21 mouse cellular contexts compared by ENCODE assay signal in genomic region chr8:44945577-44945976, GRCm38 (mm10). TPM values are rescaled to one million over a fixed set of nuclear protein-coding genes. Genes with fewer than 3 reads are reported as not detected.
DNase-seq lines count a peak whose midpoint lies in the region; ATAC-seq and TF ChIP-seq lines count a peak whose summit lies in the region.
"Had no signal": no experiment of that assay in that cellular context is flagged by ENCODE, and none has a peak within 500 bp of the region (broad histone marks: within the 10 kb centered on the region; RNA-seq: fewer than 3 reads in every experiment).

No protein-coding gene starts in this region.

- WGBS in lung, postnatal 0 days, result 50% methylated on average over 4 of the region's 4 CpGs
- WGBS in stomach, embryonic 14.5 days, result 92% methylated on average over 4 of the region's 4 CpGs
- 82% methylated on average over 4 of the region's 4 CpGs for WGBS in stomach, postnatal 0 days
- WGBS in intestine, embryonic 16.5 days, result 80% methylated on average over 4 of the region's 4 CpGs
- 41% methylated on average over 4 of the region's 4 CpGs for WGBS in small intestine, adult 2 months

- TF ChIP-seq POLR2A in small intestine, adult 2 months (IDR thresholded peaks at IDR 0.05; ENCODE audit: low read depth, low read length), result no peak

- H3K4me3 ChIP-seq in lung, postnatal 0 days (ENCODE audit: low read depth, low read length), result no peak overlapping the region
- H3K4me3 ChIP-seq in stomach, embryonic 14.5 days (ENCODE audit: low read depth, low read length), result no peak overlapping the region
- no peak overlapping the region for H3K4me3 ChIP-seq in stomach, postnatal 0 days (ENCODE audit: low read depth, low read length)
- H3K4me3 ChIP-seq in intestine, embryonic 16.5 days (ENCODE audit: low read length), result no peak overlapping the region
- no peak overlapping the region for H3K4me3 ChIP-seq in small intestine, adult 2 months (ENCODE audit: low read depth, low read length)
- H3K4me3 ChIP-seq: embryonic facial prominence, embryonic 13.5 days; embryonic facial prominence, embryonic 15.5 days; erythroblast, embryonic 14.5 days; forebrain, embryonic 13.5 days; forebrain, embryonic 15.5 days had no signal

- peak; percentile 35; the same call in 1 of the 2 replicates for ATAC-seq in lung, postnatal 0 days
- 0 out of 2 replicates have a peak, but pooled peaks have one; percentile 46 for ATAC-seq in stomach, embryonic 14.5 days (ENCODE audit: insufficient number of reproducible peaks, insufficient read depth, low FRiP score, low read depth)
- ATAC-seq in stomach, postnatal 0 days (ENCODE audit: low FRiP score, low TSS enrichment), result no peak
- peak; percentile 53 for ATAC-seq in intestine, embryonic 16.5 days
- ATAC-seq in erythroid progenitor cell, adult 5-6 weeks (replicated peaks; ENCODE audit: low FRiP score, poor library complexity, severe bottlenecking), result no peak
- ATAC-seq: forebrain, embryonic 13.5 days; forebrain, embryonic 15.5 days; forebrain, postnatal 0 days had no signal

- TF ChIP-seq EP300 in lung, postnatal 0 days (IDR thresholded peaks at IDR 0.05), result no peak
- TF ChIP-seq EP300 in stomach, postnatal 0 days (optimal IDR thresholded peaks at IDR 0.05), result no peak

- H3K36me3 ChIP-seq in lung, postnatal 0 days (ENCODE audit: insufficient read depth, low read length), result peaks cover 4% of the 10 kb centered on the region; the same call in 1 of the 2 replicates
- peaks cover 7% of the 10 kb centered on the region for H3K36me3 ChIP-seq in stomach, embryonic 14.5 days (ENCODE audit: control insufficient read depth, insufficient read depth, low read length)
- peaks cover 4% of the 10 kb centered on the region for H3K36me3 ChIP-seq in stomach, postnatal 0 days (ENCODE audit: control insufficient read depth, insufficient read depth, low read length)
- peaks cover 10% of the 10 kb centered on the region for H3K36me3 ChIP-seq in intestine, embryonic 16.5 days (ENCODE audit: control insufficient read depth, insufficient read depth, low read length)
- peaks cover 16% of the 10 kb centered on the region for H3K36me3 ChIP-seq in small intestine, adult 2 months (ENCODE audit: control insufficient read depth, insufficient read depth, low read length)

- no peak overlapping the region for H3K27ac ChIP-seq in lung, postnatal 0 days (ENCODE audit: low read length)
- H3K27ac ChIP-seq in stomach, embryonic 14.5 days (ENCODE audit: low read length), result no peak overlapping the region
- no peak overlapping the region for H3K27ac ChIP-seq in stomach, postnatal 0 days (replicated peaks)
- H3K27ac ChIP-seq in intestine, embryonic 16.5 days (ENCODE audit: low read length), result no peak overlapping the region
- H3K27ac ChIP-seq in small intestine, adult 2 months (ENCODE audit: insufficient read depth, low read depth, low read length), result peak overlapping the region; percentile 15; the same call in 1 of the 2 replicates
- H3K27ac ChIP-seq: embryonic facial prominence, embryonic 13.5 days; embryonic facial prominence, embryonic 15.5 days; forebrain, embryonic 13.5 days; forebrain, embryonic 15.5 days had no signal

- no peaks in the 10 kb centered on the region for H3K27me3 ChIP-seq in lung, postnatal 0 days (replicated peaks; ENCODE audit: insufficient read depth, low read length)
- H3K27me3 ChIP-seq in stomach, embryonic 14.5 days (ENCODE audit: control insufficient read depth, insufficient read depth, low read length), result no peaks in the 10 kb centered on the region
- H3K27me3 ChIP-seq in stomach, postnatal 0 days (ENCODE audit: control insufficient read depth, insufficient read depth, low read length), result no peaks in the 10 kb centered on the region
- no peaks in the 10 kb centered on the region for H3K27me3 ChIP-seq in intestine, embryonic 16.5 days (replicated peaks; ENCODE audit: control insufficient read depth, insufficient read depth, low read length)
- no peaks in the 10 kb centered on the region for H3K27me3 ChIP-seq in small intestine, adult 2 months (ENCODE audit: control insufficient read depth, insufficient read depth, low read length)
- H3K27me3 ChIP-seq: embryonic facial prominence, embryonic 13.5 days; embryonic facial prominence, embryonic 15.5 days; forebrain, embryonic 13.5 days; forebrain, embryonic 15.5 days had no signal

- no peaks in the 10 kb centered on the region for H3K9me3 ChIP-seq in lung, postnatal 0 days (ENCODE audit: low read length)
- no peaks in the 10 kb centered on the region for H3K9me3 ChIP-seq in stomach, embryonic 14.5 days (ENCODE audit: control insufficient read depth, low read depth, low read length)
- no peaks in the 10 kb centered on the region for H3K9me3 ChIP-seq in stomach, postnatal 0 days (ENCODE audit: control insufficient read depth, low read length)
- no peaks in the 10 kb centered on the region for H3K9me3 ChIP-seq in intestine, embryonic 16.5 days (ENCODE audit: control insufficient read depth, low read length)
- H3K9me3 ChIP-seq: embryonic facial prominence, embryonic 13.5 days; forebrain, embryonic 15.5 days had no signal

- DNase-seq in lung, postnatal 0 days (ENCODE audit: low spot score), result no peak
- no peak for DNase-seq in lung, postnatal 10 days
- no peak for DNase-seq in stomach, postnatal 0 days (ENCODE audit: low spot score)
- no peak for DNase-seq in embryo, embryonic 9.5 days (ENCODE audit: extremely low spot score)
- DNase-seq: adrenal gland, adult 2 months; adrenal gland, postnatal 10 days; adrenal gland, postnatal 25 days; cerebellum, adult 11 months; cerebellum, adult 2 months; cerebellum, adult 9-11 months; cerebellum, postnatal 14 days; forebrain, postnatal 0 days had no signal

- no peaks in the 10 kb centered on the region for H3K4me1 ChIP-seq in lung, postnatal 0 days (ENCODE audit: insufficient read depth, low read depth, low read length)
- H3K4me1 ChIP-seq in stomach, embryonic 14.5 days (ENCODE audit: control insufficient read depth, insufficient read depth, low read length), result peaks cover 7% of the 10 kb centered on the region; the same call in 1 of the 2 replicates
- no peaks in the 10 kb centered on the region for H3K4me1 ChIP-seq in stomach, postnatal 0 days (replicated peaks; ENCODE audit: control insufficient read depth, insufficient read depth)
- peaks cover 14% of the 10 kb centered on the region for H3K4me1 ChIP-seq in intestine, embryonic 16.5 days (ENCODE audit: control insufficient read depth, insufficient read depth, low read length)
- H3K4me1 ChIP-seq in small intestine, adult 2 months (ENCODE audit: control insufficient read depth, insufficient read depth, insufficient read length, low read length), result peaks cover 21% of the 10 kb centered on the region

- no peak overlapping the region for H3K4me2 ChIP-seq in lung, postnatal 0 days (replicated peaks; ENCODE audit: low read depth, low read length)
- no peak overlapping the region for H3K4me2 ChIP-seq in stomach, embryonic 14.5 days (replicated peaks; ENCODE audit: low read depth, low read length)
- H3K4me2 ChIP-seq in stomach, postnatal 0 days (replicated peaks; ENCODE audit: low read depth), result no peak overlapping the region
- H3K4me2 ChIP-seq in intestine, embryonic 16.5 days (ENCODE audit: low read depth, low read length), result no peak overlapping the region
- H3K4me2 ChIP-seq: embryonic facial prominence, embryonic 13.5 days; embryonic facial prominence, embryonic 15.5 days; forebrain, embryonic 13.5 days; forebrain, embryonic 15.5 days had no signal

- H3K9ac ChIP-seq in lung, postnatal 0 days (replicated peaks; ENCODE audit: low read depth), result no peak overlapping the region
- H3K9ac ChIP-seq in stomach, embryonic 14.5 days (replicated peaks; ENCODE audit: low read depth, low read length), result no peak overlapping the region
- H3K9ac ChIP-seq in stomach, postnatal 0 days (ENCODE audit: low read length), result no peak overlapping the region
- H3K9ac ChIP-seq in intestine, embryonic 16.5 days (ENCODE audit: low read depth, low read length), result no peak overlapping the region
- H3K9ac ChIP-seq: embryonic facial prominence, embryonic 13.5 days; embryonic facial prominence, embryonic 15.5 days; forebrain, embryonic 13.5 days; forebrain, embryonic 15.5 days; forebrain, postnatal 0 days had no signal

- no peak for TF ChIP-seq CTCF in lung, postnatal 0 days (IDR thresholded peaks at IDR 0.05)
- TF ChIP-seq CTCF in stomach, postnatal 0 days (IDR thresholded peaks at IDR 0.05; ENCODE audit: low read depth), result no peak
- TF ChIP-seq CTCF in small intestine, adult 2 months (IDR thresholded peaks at IDR 0.05; ENCODE audit: extremely low read depth, insufficient read length, insufficient replicate concordance, low read depth, low read length), result no peak

RNA-seq across cellular contexts. Expression of gene Fat1, which starts 10.3 kb away (rescaled TPM):
- 7.2 and 7.3 TPM in 2 replicates for polyA plus RNA-seq in lung, postnatal 0 days (2015; fragmentation: Nextera tagmentation; extraction: Ambion mirVana)
- 37.8 and 41.2 TPM in 2 replicates for polyA plus RNA-seq in stomach, embryonic 14.5 days (2014; fragmentation: Nextera tagmentation; extraction: Ambion mirVana)
- 8.6 and 9.4 TPM in 2 replicates for polyA plus RNA-seq in stomach, postnatal 0 days (2015; fragmentation: Nextera tagmentation; extraction: Ambion mirVana)
- polyA plus RNA-seq in intestine, embryonic 16.5 days (2015; fragmentation: Nextera tagmentation; extraction: Ambion mirVana), result 10.8 and 11.4 TPM in 2 replicates
- 20.4 and 54.0 TPM in 2 replicates for polyA plus RNA-seq in small intestine, adult 2 months (2012; rRNA removed)
- total RNA-seq in erythroid progenitor cell, adult 5-6 weeks (2015; ENCODE audit: low replicate concordance), result 0.36 TPM in 1 of 2 replicates, not detected in the other
- total RNA-seq in erythroid progenitor cell, adult 5-6 weeks (2017; ENCODE audit: low replicate concordance), result 0.13 TPM in 1 of 2 replicates, not detected in the other

Comparison
In these comparisons a context has a peak if more than half of its experiments do, and no peak if none do; other contexts are left out.
1. ATAC-seq: peak in lung, postnatal 0 days (single experiment), stomach, embryonic 14.5 days (single experiment) and intestine, embryonic 16.5 days (single experiment); none in stomach, postnatal 0 days (single experiment) and erythroid progenitor cell, adult 5-6 weeks (single experiment).